Mouse (Mus musculus) CH12.LX (cell line): ENCODE results near the gene Kif26a. TPM values are rescaled to one million over a fixed set of nuclear protein-coding genes. Genes with fewer than 3 reads are reported as not detected.
A peak's percentile ranks its signal among the peaks of the same experiment; 100 is the strongest.

Source experiments
- DNase-seq: peaks from one replicate; pipeline ENCODE4 v3.0.0-alpha.2; 2013; ENCODE audit errors: extremely low read depth
- H3K27ac ChIP-seq: 2 replicates; pipeline ENCODE4 v1.5.1; 2012; ENCODE audit warnings: low read depth, mild to moderate bottlenecking, control low read depth, moderate library complexity; ENCODE audit not compliant: insufficient read depth
- H3K27me3 ChIP-seq: replicated peaks from 2 replicates; pipeline ENCODE3; 2012; ENCODE audit warnings: inconsistent platforms
- H3K36me3 ChIP-seq, 2 experiments: replicated peaks in 1 of 2; 2 replicates each; pipeline versions ENCODE3 to v1.6.1; 2012; ENCODE audit warnings: inconsistent platforms in 1 of 2, low read length in 1 of 2, mild to moderate bottlenecking in 1 of 2, mixed read lengths in 1 of 2, moderate library complexity in 1 of 2; ENCODE audit not compliant: control insufficient read depth in 1 of 2, insufficient read depth in 1 of 2
- H3K4me1 ChIP-seq, 2 experiments: 2 replicates each; pipeline ENCODE4 v1.6.1; 2012; ENCODE audit warnings: inconsistent platforms in 1 of 2, moderate library complexity in 1 of 2; ENCODE audit not compliant: insufficient read depth in 2 of 2, control insufficient read depth in 1 of 2
- H3K4me2 ChIP-seq: 2 replicates; pipeline ENCODE4 v1.6.1; 2012; ENCODE audit warnings: low read depth, mild to moderate bottlenecking, control low read depth; ENCODE audit not compliant: poor library complexity, insufficient read depth, severe bottlenecking
- H3K4me3 ChIP-seq, 3 experiments: fragments of 150-350 bp in 1 of 3; sonication (generic) in 1 of 3; replicated peaks in 1 of 3; 2 replicates each; pipeline versions ENCODE3 to v1.5.1; 2011 to 2012; ENCODE audit warnings: low read depth in 2 of 3, low read length in 2 of 3, mild to moderate bottlenecking in 2 of 3, moderate library complexity in 2 of 3, control low read depth in 1 of 3, improper control_type of control experiment in 1 of 3, inconsistent platforms in 1 of 3, mixed read lengths in 1 of 3; ENCODE audit not compliant: poor library complexity in 1 of 3
- H3K79me2 ChIP-seq: replicated peaks from 2 replicates; pipeline ENCODE4 v1.6.1; 2012; ENCODE audit warnings: mild to moderate bottlenecking, moderate library complexity; ENCODE audit not compliant: control insufficient read depth, poor library complexity, insufficient read depth, severe bottlenecking; ENCODE audit errors: extremely low read depth
- H3K9ac ChIP-seq: 2 replicates; pipeline ENCODE4 v1.6.1; 2012; ENCODE audit warnings: low read depth, mild to moderate bottlenecking, control low read depth, moderate library complexity; ENCODE audit not compliant: insufficient read depth
- H3K9me3 ChIP-seq: replicated peaks from 2 replicates; pipeline ENCODE3; 2012; ENCODE audit warnings: low read length, inconsistent platforms, mixed read lengths
- CTCF ChIP-seq, 2 experiments: IDR thresholded peaks in 1 of 2; conservative IDR thresholded peaks in 1 of 2; 2 replicates each; pipeline ENCODE4 v1.5.1; 2011 to 2012; ENCODE audit warnings: low read depth in 2 of 2, low read length in 2 of 2, improper control_type of control experiment in 1 of 2, inconsistent platforms in 1 of 2, mild to moderate bottlenecking in 1 of 2, moderate library complexity in 1 of 2
- ELF1 ChIP-seq: IDR thresholded peaks from 2 replicates; pipeline ENCODE4 v1.6.1; 2014; ENCODE audit warnings: low read depth, mild to moderate bottlenecking, inconsistent platforms, low read length, improper control_type of control experiment
- EP300 ChIP-seq: IDR thresholded peaks from 2 replicates; pipeline ENCODE4 v1.6.1; 2011; ENCODE audit warnings: low read length, improper control_type of control experiment
- GABPA ChIP-seq: IDR thresholded peaks from 2 replicates; pipeline ENCODE4 v1.6.1; 2012; ENCODE audit warnings: low read depth, low read length, improper control_type of control experiment, inconsistent platforms; ENCODE audit not compliant: insufficient replicate concordance
- HCFC1 ChIP-seq: IDR thresholded peaks from 2 replicates; pipeline ENCODE4 v1.6.1; 2012; ENCODE audit warnings: low read depth, mild to moderate bottlenecking, inconsistent platforms, low read length, improper control_type of control experiment
- IRF4 ChIP-seq: IDR thresholded peaks from 2 replicates; pipeline ENCODE4 v1.6.1; 2014; ENCODE audit warnings: low read depth, mild to moderate bottlenecking, inconsistent platforms, low read length, improper control_type of control experiment
- JUND ChIP-seq: conservative IDR thresholded peaks from 2 replicates; pipeline ENCODE4 v1.6.1; 2011; ENCODE audit warnings: low read depth, low read length, improper control_type of control experiment
- KAT2A ChIP-seq: IDR thresholded peaks from 2 replicates; pipeline ENCODE4 v1.6.1; 2012; ENCODE audit warnings: low read length, improper control_type of control experiment, inconsistent platforms; ENCODE audit not compliant: insufficient replicate concordance
- MAZ ChIP-seq: IDR thresholded peaks from 2 replicates; pipeline ENCODE4 v1.6.1; 2012; ENCODE audit warnings: low read depth, mild to moderate bottlenecking, inconsistent platforms, low read length, improper control_type of control experiment, moderate library complexity
- NELFE ChIP-seq: IDR thresholded peaks from 2 replicates; pipeline ENCODE4 v1.6.1; 2011; ENCODE audit warnings: low read depth, low read length, improper control_type of control experiment
- POLR2AphosphoS2 ChIP-seq: IDR thresholded peaks from 2 replicates; pipeline ENCODE4 v1.6.1; 2011; ENCODE audit warnings: low read depth, low read length, improper control_type of control experiment
- RAD21 ChIP-seq: IDR thresholded peaks from 2 replicates; pipeline ENCODE4 v1.6.1; 2011; ENCODE audit warnings: low read depth, mild to moderate bottlenecking, low read length, improper control_type of control experiment, moderate library complexity
- SIN3A ChIP-seq: IDR thresholded peaks from 2 replicates; pipeline ENCODE4 v1.6.1; 2012; ENCODE audit warnings: low read length, improper control_type of control experiment, inconsistent platforms
- SMC3 ChIP-seq: IDR thresholded peaks from 2 replicates; pipeline ENCODE4 v1.6.1; 2011; ENCODE audit warnings: low read depth, low read length, improper control_type of control experiment
- UBTF ChIP-seq: IDR thresholded peaks from 2 replicates; pipeline ENCODE4 v1.6.1; 2012; ENCODE audit warnings: low read depth, mild to moderate bottlenecking, inconsistent platforms, low read length, improper control_type of control experiment, moderate library complexity
- ZC3H11A ChIP-seq: IDR thresholded peaks from 2 replicates; pipeline ENCODE4 v1.6.1; 2012; ENCODE audit warnings: low read depth, mild to moderate bottlenecking, inconsistent platforms, low read length, improper control_type of control experiment
- ZKSCAN1 ChIP-seq: IDR thresholded peaks from 2 replicates; pipeline ENCODE4 v1.6.1; 2012; ENCODE audit warnings: low read depth, inconsistent platforms, low read length, improper control_type of control experiment, borderline replicate concordance
- ZNF384 ChIP-seq: IDR thresholded peaks from 2 replicates; pipeline ENCODE4 v1.6.1; 2012; ENCODE audit warnings: low read depth, low read length, improper control_type of control experiment, inconsistent platforms
- dilution Hi-C: fragments of 300-500 bp; cut with MboI; formaldehyde crosslinking; loops from 2 replicates; pipeline ENCODE4 v1.14.3; 2020; ENCODE audit warnings: low sequenced_read_pairs; ENCODE audit not compliant: extremely low pct_unique_long_range_greater_than_20kb, extremely low pct_ligation_motif_present
- in situ Hi-C: fragments of 300-500 bp; cut with MboI; formaldehyde crosslinking; loops from 3 replicates; pipeline ENCODE4 v1.14.3; 2019; ENCODE audit warnings: low sequenced_read_pairs, low pct_ligation_motif_present, low pct_unique_long_range_greater_than_20kb, mixed read lengths
- polyA plus RNA-seq: library from polyadenylated mRNA; unstranded; fragments of >175 nt; gene quantifications from 2 replicates; pipeline ENCODE4 v1.2.1, GENCODE M21; 2012; ENCODE audit warnings: low read depth; ENCODE audit not compliant: insufficient read length
- total RNA-seq, 2 experiments: library from RNA; depleted of rRNA; stranded (reverse); fragments of 300-350 nt in 1 of 2; fragments of >200 nt in 1 of 2; gene quantifications; 2 replicates each; pipeline ENCODE4 v1.2.3; 2012 to 2014

Kif26a gene
- total and polyA plus RNA-seq, 3 experiments, result not detected

DNA sequence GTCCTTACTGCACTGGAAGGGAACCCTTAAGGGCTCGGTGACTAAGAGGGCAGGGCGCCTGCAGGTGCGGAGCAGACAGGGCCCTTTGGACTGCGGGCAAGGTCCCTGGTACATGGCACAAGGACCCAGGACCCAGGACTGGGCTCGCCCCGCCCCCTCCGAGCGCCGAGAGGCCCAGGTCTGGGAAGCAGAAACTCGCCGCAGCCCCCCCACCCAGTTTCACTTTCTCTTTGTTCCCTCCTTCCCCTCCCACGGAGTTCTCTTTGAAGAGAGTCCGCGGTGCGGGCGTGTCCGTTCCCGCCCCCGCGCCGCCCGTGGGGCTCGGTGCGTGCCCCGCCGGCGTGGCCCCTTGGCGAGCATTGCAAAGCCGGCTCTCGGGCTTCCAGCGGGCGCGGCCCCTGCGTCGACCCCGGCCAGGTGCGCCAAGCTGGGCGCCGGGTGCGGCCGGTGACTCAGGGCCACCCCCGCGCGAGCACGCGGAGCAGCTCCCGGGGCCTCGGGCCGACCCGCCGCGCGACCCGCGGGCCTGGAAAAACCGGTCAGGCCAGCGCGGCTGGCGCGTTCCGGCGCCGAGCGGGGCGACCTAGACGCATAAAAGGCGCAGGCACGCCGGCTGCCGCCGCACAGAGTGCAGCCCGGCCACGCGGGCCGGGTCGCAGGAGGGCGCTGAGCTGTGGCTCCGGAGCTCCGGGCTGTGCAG lies 15.7 kb upstream of the Kif26a start:
- Histone ChIP-seq H3K4me1 (peaks cover 11 to 19% of the 10 kb centered on the region in 2 experiments), H3K27me3 (peaks cover 78% of the 10 kb centered on the region), H3K9me3 (peaks cover 8% of the 10 kb centered on the region), H3K36me3 (no peaks in the 10 kb centered on the region), H3K79me2 (no peaks in the 10 kb centered on the region), H3K27ac (no peak overlapping the region), H3K9ac (no peak overlapping the region; the same call in 1 of the 2 replicates), H3K4me2 (peak overlapping the region; percentile 67), H3K4me3 (peak overlapping the region; percentile 21 to 71 (median 32))
- TF ChIP-seq ELF1, result no peak
- no peak for TF ChIP-seq ZKSCAN1
- no peak for TF ChIP-seq EP300
- TF ChIP-seq UBTF, result no peak
- no peak for TF ChIP-seq SIN3A
- TF ChIP-seq IRF4, result peak; percentile 65; the same call in 1 of the 2 replicates
- peak; percentile 54; the same call in 1 of the 2 replicates for TF ChIP-seq MAZ
- in situ Hi-C loops, result no loop called here
- dilution Hi-C loops, result no loop called here
- DNase-seq, result no peak

GRCm38 (mm10) chr12:112130957-112131356 lies 15.1 kb upstream of the Kif26a start:
- Histone ChIP-seq H3K4me1 (peaks cover 9 to 12% of the 10 kb centered on the region in 2 experiments), H3K4me3 (peak overlapping the region in 1 of 3 experiments; percentile 71), H3K79me2 (no peaks in the 10 kb centered on the region), H3K9ac (no peak overlapping the region), H3K4me2 (peak overlapping the region; percentile 67), H3K27me3 (peaks cover 81% of the 10 kb centered on the region), H3K36me3 (no peaks in the 10 kb centered on the region), H3K27ac (no peak overlapping the region), H3K9me3 (peaks cover 8% of the 10 kb centered on the region)
- TF ChIP-seq KAT2A (no peak), UBTF (no peak), EP300 (no peak), HCFC1 (no peak)
- dilution Hi-C loops (no loop called here), in situ Hi-C loops (no loop called here)
- DNase-seq, result no peak

- peaks cover 16% of the 10 kb centered on the region for H3K9me3 ChIP-seq
- H3K9ac ChIP-seq, result no peak overlapping the region
- dilution Hi-C loops, result no loop called here
- peaks cover 22% of the 10 kb centered on the region for H3K27me3 ChIP-seq
- H3K36me3 ChIP-seq, result no peaks in the 10 kb centered on the region
- H3K4me2 ChIP-seq, result no peak overlapping the region
- peak; percentile 34 for DNase-seq
- no peak overlapping the region for H3K4me3 ChIP-seq
- H3K4me1 ChIP-seq, result peaks cover 0 to 5% of the 10 kb centered on the region in 2 experiments; a peak in 1 of 4 replicates
- TF ChIP-seq RAD21 (peak; percentile 82), SIN3A (no peak), CTCF (conservative IDR thresholded peaks at IDR 0.05 in 1 of 2, IDR thresholded peaks at IDR 0.05 in 1 of 2; ENCODE audit: low read depth in 2 of 2, low read length in 2 of 2) (peak; percentile 56 to 91; a peak in 3 of 4 replicates), NELFE (peak; percentile 23; the same call in 1 of the 2 replicates), ZNF384 (no peak), EP300 (no peak), POLR2AphosphoS2 (no peak), ZC3H11A (peak; percentile 35; the same call in 1 of the 2 replicates), IRF4 (no peak), JUND (no peak), SMC3 (peak; percentile 92), GABPA (no peak), ELF1 (no peak)
- H3K79me2 ChIP-seq, result no peaks in the 10 kb centered on the region
- no peak overlapping the region for H3K27ac ChIP-seq
- in situ Hi-C loops, result loop anchor here (10.0 kb wide), 2 partner anchors 335 to 395 kb away; no protein-coding TSS in a partner anchor
These were observed 5.8 kb upstream of the Kif26a start for GRCm38 (mm10) chr12:112140231-112140630.
